Mouse (Mus musculus): ENCODE measurements at regions not wholly inside any gene's neighbourhood (a gene's known extent, or its start where the extent isn't known, plus 50 kb on each side); places are given as distances from the start of the nearest gene placed in this dataset.

DNA sequence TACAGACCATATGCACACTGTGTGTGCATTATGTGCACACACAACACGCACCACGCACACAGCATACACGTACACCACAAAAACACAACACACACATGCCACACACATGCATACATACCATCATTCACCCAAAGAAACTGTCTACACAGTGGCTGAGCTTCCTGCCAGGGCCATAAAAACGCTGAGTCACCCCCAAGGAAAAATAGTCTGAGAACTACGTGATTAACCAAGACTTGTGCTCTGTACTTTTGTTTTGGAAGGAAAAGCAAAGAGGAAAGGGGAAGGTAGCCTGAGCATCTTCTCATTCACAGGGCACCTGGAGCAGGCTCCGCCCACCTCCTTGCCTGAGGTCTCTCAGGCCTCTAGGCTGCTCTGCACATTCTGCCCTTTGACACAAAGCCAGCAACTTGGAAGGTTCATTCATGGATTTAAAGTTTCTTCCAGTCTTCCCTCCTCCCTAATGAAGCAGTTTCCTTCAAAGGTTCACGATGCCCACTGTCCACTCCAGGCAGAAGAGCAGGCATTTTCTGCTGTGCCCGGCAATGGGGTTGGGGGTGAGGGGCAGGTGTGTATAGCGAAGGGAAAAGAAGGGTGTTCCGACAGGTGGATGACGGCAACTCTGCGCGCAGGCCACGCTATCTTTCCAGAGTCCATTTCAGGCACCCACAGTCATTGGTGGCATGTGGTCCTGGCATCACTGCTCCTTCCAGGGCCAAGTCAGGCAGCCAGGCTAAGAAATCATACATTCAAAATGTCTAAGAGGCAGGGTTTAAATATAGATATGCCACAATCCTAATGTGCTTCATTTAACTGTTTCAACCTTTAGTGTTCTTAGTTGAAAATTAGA lies 333.9 kb downstream of the 1500009L16Rik start:
- H3K4me1 ChIP-seq = peaks cover 63% of the 10 kb centered on the region
- DNase-seq (ENCODE audit: low spot score) = no peak
- no peak overlapping the region for H3K4me3 ChIP-seq
- H3K27me3 ChIP-seq (replicated peaks; ENCODE audit: low read depth, poor library complexity, severe bottlenecking) = no peaks in the 10 kb centered on the region
- H3K27ac ChIP-seq (replicated peaks) = peak overlapping the region; percentile 51
- no peaks in the 10 kb centered on the region for H3K36me3 ChIP-seq (replicated peaks)
- no peaks in the 10 kb centered on the region for H3K9me3 ChIP-seq
- 86% methylated on average over 14 of the region's 14 CpGs for WGBS

DNA sequence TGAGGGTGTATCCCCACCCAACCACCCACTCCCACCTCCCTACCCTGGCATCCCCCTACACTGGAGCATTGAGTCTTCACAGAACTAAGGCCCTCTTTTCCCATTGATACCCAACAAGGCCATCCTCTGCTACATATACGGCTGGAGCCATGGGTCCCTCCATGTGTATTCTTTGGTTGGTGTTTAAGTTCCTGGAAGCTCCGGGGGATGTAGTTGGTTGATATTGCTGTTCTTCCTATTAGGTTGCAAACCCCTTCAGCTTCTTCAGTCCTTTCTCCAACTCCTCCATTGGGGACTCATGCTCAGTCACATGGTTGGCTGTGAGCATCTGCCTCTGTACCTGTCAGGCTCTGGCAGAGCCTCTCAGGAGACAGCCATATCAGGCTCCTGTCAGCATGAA lies 335.6 kb downstream of the 1500009L16Rik start:
- peaks cover 61% of the 10 kb centered on the region for H3K4me1 ChIP-seq

GRCm38 (mm10) chr10:84059646-84060491 lies 337.2 kb downstream of the 1500009L16Rik start:
- no peak for DNase-seq (ENCODE audit: low spot score)
- Histone ChIP-seq H3K9me3 (no peaks in the 10 kb centered on the region), H3K4me3 (no peak overlapping the region), H3K27me3 (replicated peaks; ENCODE audit: low read depth, poor library complexity, severe bottlenecking) (no peaks in the 10 kb centered on the region), H3K27ac (replicated peaks) (peak overlapping the region; percentile 37), H3K4me1 (peaks cover 53% of the 10 kb centered on the region), H3K36me3 (replicated peaks) (no peaks in the 10 kb centered on the region)
- 78% methylated on average over 9 of the region's 9 CpGs for WGBS

More for the DNA sequence above, 335.6 kb downstream of the 1500009L16Rik start:
- Histone ChIP-seq H3K36me3 (replicated peaks) (no peaks in the 10 kb centered on the region), H3K9me3 (no peaks in the 10 kb centered on the region), H3K4me3 (no peak overlapping the region), H3K27me3 (replicated peaks; ENCODE audit: low read depth, poor library complexity, severe bottlenecking) (no peaks in the 10 kb centered on the region), H3K27ac (replicated peaks) (no peak overlapping the region)
- DNase-seq (ENCODE audit: low spot score) = no peak
- 96% methylated on average over 2 of the region's 2 CpGs for WGBS

- Histone ChIP-seq H3K27me3 (replicated peaks; ENCODE audit: low read depth, poor library complexity, severe bottlenecking) (no peaks in the 10 kb centered on the region), H3K4me3 (no peak overlapping the region), H3K27ac (replicated peaks) (peak overlapping the region; percentile 55), H3K4me1 (peaks cover 45% of the 10 kb centered on the region), H3K9me3 (no peaks in the 10 kb centered on the region), H3K36me3 (replicated peaks) (no peaks in the 10 kb centered on the region)
- 29% methylated on average over 7 of the region's 7 CpGs for WGBS
- no peak for DNase-seq (ENCODE audit: low spot score)
These were observed 338.0 kb downstream of the 1500009L16Rik start for GRCm38 (mm10) chr10:84060492-84061218.

GRCm38 (mm10) chr10:84067052-84067650 lies 344.5 kb downstream of the 1500009L16Rik start:
- H3K27ac ChIP-seq (replicated peaks) = no peak overlapping the region
- no peaks in the 10 kb centered on the region for H3K9me3 ChIP-seq
- no peak for DNase-seq (ENCODE audit: low spot score)
- H3K4me3 ChIP-seq = no peak overlapping the region
- peaks cover 6% of the 10 kb centered on the region; the same call in 1 of the 2 replicates for H3K4me1 ChIP-seq
- WGBS = 75% methylated on average over 4 of the region's 4 CpGs
- H3K27me3 ChIP-seq (replicated peaks; ENCODE audit: low read depth, poor library complexity, severe bottlenecking) = no peaks in the 10 kb centered on the region
- H3K36me3 ChIP-seq (replicated peaks) = no peaks in the 10 kb centered on the region

- DNase-seq (ENCODE audit: low spot score) = no peak
- H3K27me3 ChIP-seq (replicated peaks; ENCODE audit: low read depth, poor library complexity, severe bottlenecking) = no peaks in the 10 kb centered on the region
- H3K9me3 ChIP-seq = no peaks in the 10 kb centered on the region
- H3K27ac ChIP-seq (replicated peaks) = no peak overlapping the region
- H3K36me3 ChIP-seq (replicated peaks) = no peaks in the 10 kb centered on the region
- H3K4me3 ChIP-seq = no peak overlapping the region
- peaks cover 6% of the 10 kb centered on the region; the same call in 1 of the 2 replicates for H3K4me1 ChIP-seq
- 91% methylated on average over 9 of the region's 9 CpGs for WGBS
These were observed 347.1 kb downstream of the 1500009L16Rik start for GRCm38 (mm10) chr10:84069806-84070205.

DNA sequence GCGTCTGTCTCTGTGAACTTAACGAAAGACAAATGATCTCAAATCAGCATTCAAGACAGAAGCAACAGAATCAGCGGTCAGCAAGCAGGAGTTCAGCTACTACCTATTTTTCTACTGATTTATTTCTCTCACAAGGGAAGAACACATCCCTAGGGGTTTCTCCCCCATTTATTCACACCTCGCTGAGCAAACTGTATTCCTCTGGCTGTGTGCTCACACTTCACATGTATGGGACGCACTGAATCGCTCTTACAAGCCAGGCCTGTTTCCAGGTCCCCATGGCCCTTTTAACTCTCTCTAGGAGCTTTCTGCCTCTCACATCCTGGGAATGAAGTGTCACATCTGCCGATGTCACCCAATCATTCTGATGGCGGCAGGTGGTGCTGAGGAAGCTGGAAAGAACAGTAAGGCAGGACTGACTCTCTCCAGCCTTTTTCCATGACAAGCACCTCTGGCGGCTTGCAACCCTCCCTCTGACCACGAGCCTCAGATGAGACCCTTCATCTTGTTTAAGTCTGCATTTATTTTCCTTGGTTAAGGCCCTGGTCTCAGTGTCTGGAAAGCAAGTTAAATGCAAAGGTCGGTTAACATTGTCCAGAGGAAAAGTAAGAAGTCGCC lies 350.3 kb downstream of the 1500009L16Rik start:
- 73% methylated on average over 12 of the region's 12 CpGs for WGBS
- no peak for DNase-seq (ENCODE audit: low spot score)
- H3K27ac ChIP-seq (replicated peaks) = no peak overlapping the region

DNA sequence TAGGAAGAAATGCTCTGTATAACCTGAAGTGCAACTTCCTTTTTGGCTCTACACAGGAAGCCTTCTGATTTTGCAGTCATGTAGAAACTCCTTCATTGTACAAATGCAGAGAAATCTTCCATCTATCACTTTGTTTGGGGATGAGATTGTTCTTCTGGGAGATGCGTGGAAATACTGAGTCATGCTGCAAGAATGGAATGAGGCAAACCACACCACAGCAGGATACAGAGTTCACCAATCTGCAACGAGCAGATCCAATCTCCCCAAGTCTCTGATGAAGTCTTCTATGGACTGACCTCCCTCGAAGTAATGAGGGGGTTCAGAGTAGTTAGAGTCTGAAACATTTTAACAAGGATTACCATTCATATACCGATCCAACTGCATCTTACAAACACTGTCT lies 352.9 kb downstream of the 1500009L16Rik start:
- no peak overlapping the region for H3K4me3 ChIP-seq
- H3K27ac ChIP-seq (replicated peaks) = no peak overlapping the region
- H3K27me3 ChIP-seq (replicated peaks; ENCODE audit: low read depth, poor library complexity, severe bottlenecking) = no peaks in the 10 kb centered on the region
- H3K36me3 ChIP-seq (replicated peaks) = no peaks in the 10 kb centered on the region
- peaks cover 1% of the 10 kb centered on the region; the same call in 1 of the 2 replicates for H3K4me1 ChIP-seq
- no peak for DNase-seq (ENCODE audit: low spot score)
- H3K9me3 ChIP-seq = peaks cover 6% of the 10 kb centered on the region
- WGBS = 80% methylated on average over 4 of the region's 4 CpGs

More for the DNA sequence above, 350.3 kb downstream of the 1500009L16Rik start:
- Histone ChIP-seq H3K4me3 (no peak overlapping the region), H3K27me3 (replicated peaks; ENCODE audit: low read depth, poor library complexity, severe bottlenecking) (no peaks in the 10 kb centered on the region), H3K9me3 (peaks cover 6% of the 10 kb centered on the region), H3K36me3 (replicated peaks) (no peaks in the 10 kb centered on the region), H3K4me1 (no peaks in the 10 kb centered on the region)

DNA sequence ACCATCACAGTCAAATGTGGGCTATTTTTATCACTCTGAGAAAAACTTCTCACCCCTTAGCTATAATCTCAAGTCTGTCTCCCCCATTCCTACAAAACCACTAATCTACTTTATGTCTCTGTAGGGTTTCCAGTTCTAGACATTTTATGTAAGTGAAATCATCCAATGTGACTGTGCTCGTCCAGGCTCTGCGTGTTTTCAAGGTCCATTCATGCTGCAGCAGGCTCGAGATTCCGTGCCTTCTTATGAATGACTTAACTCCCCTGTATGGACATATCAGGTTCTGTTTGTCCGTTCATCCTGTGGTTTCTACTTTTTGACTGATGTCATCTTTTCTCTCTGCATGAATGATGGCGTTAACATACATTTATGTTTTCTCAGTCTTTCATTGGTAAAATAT lies 357.6 kb downstream of the 1500009L16Rik start:
- Histone ChIP-seq H3K4me1 (peaks cover 32% of the 10 kb centered on the region), H3K27me3 (replicated peaks; ENCODE audit: low read depth, poor library complexity, severe bottlenecking) (no peaks in the 10 kb centered on the region), H3K4me3 (no peak overlapping the region), H3K27ac (replicated peaks) (no peak overlapping the region), H3K9me3 (peaks cover 6% of the 10 kb centered on the region), H3K36me3 (replicated peaks) (no peaks in the 10 kb centered on the region)
- 85% methylated on average over 6 of the region's 6 CpGs for WGBS
- no peak for DNase-seq (ENCODE audit: low spot score)

- Histone ChIP-seq H3K9me3 (peaks cover 6% of the 10 kb centered on the region), H3K27ac (replicated peaks) (peak overlapping the region; percentile 73), H3K4me1 (peaks cover 35% of the 10 kb centered on the region), H3K36me3 (replicated peaks) (no peaks in the 10 kb centered on the region), H3K4me3 (0 out of 2 replicates have a peak overlapping the region, but pooled peaks have one; percentile 9), H3K27me3 (replicated peaks; ENCODE audit: low read depth, poor library complexity, severe bottlenecking) (no peaks in the 10 kb centered on the region)
- 21% methylated on average over 6 of the region's 6 CpGs for WGBS
- peak; percentile 71 for DNase-seq (ENCODE audit: low spot score)
These were observed 358.7 kb downstream of the Nuak1 start for GRCm38 (mm10) chr10:84081673-84082072.

DNA sequence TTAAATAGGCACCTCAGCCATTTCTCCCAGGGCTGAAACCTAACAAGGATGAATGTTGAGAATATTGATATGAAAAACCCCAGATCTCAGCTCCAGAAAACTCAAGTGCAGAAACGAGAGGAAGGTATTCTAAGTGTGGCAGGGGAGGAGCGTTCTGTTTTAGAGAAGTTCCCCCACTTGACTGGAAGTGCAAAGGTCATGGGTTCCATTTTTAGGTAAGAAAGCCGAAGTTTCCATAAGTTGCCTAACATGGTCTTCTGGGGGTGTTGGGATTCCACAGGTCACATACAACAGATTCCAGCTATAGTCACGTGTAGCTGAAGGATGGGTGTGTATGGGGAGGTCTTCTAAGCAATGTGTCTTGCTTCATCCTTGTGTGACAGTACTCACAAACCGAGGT lies 352.9 kb downstream of the Nuak1 start:
- 0 out of 2 replicates have a peak, but pooled peaks cover 5% of the 10 kb centered on the region for H3K27me3 ChIP-seq (replicated peaks; ENCODE audit: low read depth, poor library complexity, severe bottlenecking)
- no peak overlapping the region for H3K27ac ChIP-seq (replicated peaks)
- H3K36me3 ChIP-seq (replicated peaks) = no peaks in the 10 kb centered on the region
- no peaks in the 10 kb centered on the region for H3K9me3 ChIP-seq
- 87% methylated on average over 5 of the region's 5 CpGs for WGBS
- H3K4me3 ChIP-seq = no peak overlapping the region
- no peak for DNase-seq (ENCODE audit: low spot score)
- peaks cover 21% of the 10 kb centered on the region; the same call in 1 of the 2 replicates for H3K4me1 ChIP-seq
